Mouse (Mus musculus): ENCODE data around the gene Grin1.

The Grin1 gene

DNA sequence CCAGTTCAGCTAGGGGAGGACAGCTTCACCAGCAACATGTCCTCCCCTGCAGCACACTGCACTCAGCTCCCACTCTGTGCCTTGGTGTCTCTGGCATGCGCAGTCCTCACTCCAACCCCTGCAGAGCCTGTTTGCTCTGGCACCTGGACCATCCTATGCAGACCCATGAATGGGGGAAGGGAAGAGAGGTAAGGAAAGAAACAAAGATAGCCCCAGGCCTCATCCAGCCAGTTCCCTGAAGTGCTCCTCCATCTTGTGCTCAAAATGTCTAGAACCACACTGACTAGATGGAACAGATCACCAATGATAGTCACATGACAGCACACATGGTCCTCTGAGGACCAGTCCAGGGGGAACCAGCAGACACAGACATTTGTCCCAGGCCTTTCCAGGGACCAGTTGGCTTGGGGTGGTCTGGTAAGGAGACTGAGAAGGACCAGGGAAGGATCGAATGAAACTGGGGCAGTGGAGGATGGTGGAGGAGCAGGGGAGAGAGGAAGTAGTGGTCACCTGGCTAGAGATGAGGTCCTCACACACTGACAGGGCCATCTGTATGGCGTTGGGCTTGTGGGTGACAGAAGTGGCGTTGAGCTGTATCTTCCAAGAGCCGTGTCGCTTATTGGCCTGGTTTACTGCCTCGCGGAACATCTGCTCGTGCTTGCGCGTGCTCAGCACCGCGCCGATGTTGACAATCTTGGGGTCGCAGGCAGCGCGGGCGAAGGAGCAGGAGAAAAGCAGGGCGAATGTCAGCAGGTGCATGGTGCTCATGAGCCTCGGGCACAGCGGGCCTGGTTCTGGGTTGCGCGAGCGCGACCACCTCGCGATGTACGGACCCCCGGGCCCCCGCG lies 644 bp downstream of the Grin1 start:
- DNase-seq (ENCODE audit: low spot score in 2 of 2), result no peak

GRCm38 (mm10) chr2:25311491-25311891 lies 7.5 kb downstream of the Grin1 start:
- DNase-seq (ENCODE audit: low spot score in 2 of 2), result no peak

DNA sequence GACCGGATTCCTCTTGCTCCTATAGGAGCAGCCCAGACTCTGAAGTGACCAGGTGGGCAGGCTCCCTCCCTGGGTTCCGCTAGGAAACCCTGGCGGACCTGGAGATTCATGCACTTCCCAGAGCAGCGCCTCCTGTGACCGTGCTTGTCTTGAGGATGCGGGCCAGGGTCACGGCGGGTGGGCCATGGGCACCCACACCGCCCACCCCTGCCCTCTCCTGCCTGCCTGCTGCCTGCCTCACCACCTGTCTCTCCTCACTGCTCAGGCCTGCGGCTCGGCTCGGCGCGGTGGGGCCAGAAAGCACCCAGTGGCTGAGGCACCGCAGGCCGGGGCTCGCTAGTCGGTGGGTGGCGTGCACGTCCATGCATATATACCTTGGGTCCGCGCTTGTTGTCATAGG lies 8.0 kb downstream of the Grin1 start:
- no peak for DNase-seq (ENCODE audit: low spot score in 2 of 2)

DNA sequence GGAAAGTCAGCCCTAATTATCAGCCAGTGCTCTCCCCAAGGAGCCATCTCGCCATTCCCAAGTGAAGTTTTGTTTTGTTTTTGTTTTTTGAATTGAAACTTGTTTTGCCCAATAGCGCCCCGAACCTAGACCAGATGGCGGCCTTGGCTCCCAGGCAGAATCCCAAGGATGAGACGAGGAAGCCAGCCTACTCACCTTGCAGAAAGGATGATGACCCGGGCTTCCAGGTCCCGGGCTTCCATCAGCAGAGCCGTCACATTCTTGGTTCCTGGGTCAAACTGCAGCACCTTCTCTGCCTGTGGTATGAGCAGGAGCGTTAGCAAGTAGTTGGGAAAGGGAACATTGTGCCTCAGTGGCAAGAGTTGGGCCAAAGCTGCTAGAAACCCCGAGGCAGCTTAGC lies 8.8 kb downstream of the Grin1 start:
- DNase-seq (ENCODE audit: low spot score in 2 of 2), result no peak

DNA sequence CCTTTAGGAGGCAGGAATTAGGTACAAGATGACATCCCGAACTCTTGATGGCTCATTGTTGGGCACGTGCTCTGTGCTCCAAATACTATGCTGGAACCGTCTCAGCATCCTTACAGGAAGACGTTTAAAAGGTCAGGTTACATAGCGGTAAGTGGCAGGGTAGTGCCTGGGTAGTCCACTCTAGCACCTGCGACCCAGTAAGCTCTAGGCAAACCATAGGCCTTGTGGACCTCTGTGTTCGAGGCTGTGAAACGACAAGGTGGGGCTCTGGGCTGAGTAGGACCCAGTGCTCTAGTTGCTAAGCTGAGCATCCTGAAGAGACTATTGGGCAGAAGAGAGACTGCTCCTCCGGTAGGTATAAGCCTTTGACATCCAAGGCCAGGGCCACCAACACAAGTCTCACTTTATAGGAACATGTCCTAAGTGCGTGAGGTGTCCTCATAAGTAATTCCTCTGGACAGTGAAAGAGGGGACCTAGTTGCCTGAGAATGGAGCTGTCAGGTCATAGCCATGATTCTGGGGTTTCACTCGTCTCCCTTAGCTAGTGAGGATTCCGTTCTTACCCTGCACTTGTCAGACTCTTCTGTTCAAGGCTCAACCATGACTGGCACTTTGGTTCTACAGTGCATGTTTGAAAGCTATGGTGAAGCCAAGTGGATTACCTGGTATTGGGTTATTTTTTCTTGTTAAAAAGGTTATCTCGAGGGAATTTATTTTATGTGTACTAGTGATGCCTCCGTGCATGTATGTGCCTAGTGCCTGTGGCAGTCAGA lies 13.2 kb downstream of the Grin1 start:
- no peak for DNase-seq (ENCODE audit: low spot score in 2 of 2)

DNA sequence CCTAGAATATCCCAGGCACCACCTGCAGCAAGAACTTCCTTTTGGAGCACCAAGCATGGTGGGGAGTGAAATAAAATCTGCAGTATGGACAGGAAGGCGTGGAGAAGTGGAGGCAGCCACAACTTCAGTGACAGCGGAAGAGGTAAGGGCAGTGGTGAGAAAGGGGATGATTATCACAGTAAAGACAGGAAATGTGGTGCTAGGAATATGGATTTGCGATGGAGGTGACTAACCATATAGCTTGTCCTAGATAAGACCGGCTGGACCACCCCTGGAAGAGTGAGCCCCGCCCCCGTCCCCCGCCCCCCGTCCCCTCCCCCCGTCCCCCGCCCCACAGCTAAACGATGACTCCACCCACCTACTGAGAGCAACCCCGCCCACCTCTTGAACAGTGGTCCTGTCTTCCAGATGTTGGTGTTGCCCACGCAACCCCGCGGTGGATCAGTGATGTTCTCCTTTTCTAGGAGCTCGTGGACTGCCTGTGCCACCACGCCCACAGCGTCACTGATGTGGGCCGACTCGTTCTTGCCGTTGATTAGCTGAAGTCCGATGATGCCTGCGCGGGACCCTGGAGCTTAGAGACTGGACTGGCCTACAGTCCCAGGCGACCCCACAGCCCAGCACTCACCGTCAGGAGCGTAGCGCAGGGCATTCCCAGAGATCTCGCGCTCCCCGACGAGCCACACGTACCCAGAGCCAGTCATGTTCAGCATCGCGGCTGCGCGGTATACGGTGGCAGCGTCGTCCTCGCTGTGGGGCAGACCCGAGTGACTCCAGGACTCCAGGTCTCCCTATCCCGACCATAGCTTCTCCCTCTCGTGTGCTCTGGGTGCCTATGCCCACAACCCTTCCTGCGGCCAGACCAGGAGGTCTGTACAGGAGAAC lies 14.1 kb downstream of the Grin1 start:
- no peak for DNase-seq (ENCODE audit: low spot score in 2 of 2)

DNA sequence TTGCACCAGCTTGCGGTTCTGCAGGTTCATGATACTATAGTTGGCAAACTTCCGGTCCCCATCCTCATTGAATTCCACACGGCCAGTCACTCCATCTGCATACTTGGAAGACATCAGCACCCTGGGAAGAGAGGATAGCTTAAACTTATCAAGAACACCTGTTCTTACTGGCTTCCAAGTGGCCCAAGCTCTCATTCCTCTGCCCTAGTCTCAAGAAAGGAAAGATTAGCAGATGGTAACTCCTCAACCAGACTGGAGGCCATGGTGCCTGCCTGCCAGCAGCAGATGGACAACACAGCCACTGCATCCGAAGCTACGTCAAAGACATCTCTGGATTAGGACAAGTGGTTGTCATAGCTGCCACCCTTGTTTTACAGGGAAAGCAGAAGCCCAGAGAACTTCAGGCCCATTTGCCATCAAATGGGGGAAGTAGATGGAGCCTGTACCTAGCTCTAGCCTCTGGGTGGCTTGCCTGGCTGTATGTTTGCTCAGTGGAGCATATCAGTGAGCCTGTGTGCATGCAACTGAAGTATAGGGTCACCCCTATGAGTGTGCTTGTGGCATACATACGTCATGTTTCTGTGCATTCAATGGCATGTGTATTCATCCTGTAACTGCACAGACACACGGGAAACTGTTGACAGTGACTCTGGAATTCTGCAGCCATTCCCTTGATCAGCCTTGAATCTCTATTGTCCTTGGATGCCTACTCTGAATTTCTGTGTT lies 14.9 kb downstream of the Grin1 start:
- DNase-seq (ENCODE audit: low spot score in 2 of 2), result no peak

- DNase-seq (ENCODE audit: low spot score in 2 of 2), result no peak
Measured at GRCm38 (mm10) chr2:25303452-25303851, 15.5 kb downstream of the Grin1 start.

- DNase-seq (ENCODE audit: low spot score in 2 of 2), result no peak
Measured at GRCm38 (mm10) chr2:25298046-25298445, 20.9 kb downstream of the Grin1 start.

DNA sequence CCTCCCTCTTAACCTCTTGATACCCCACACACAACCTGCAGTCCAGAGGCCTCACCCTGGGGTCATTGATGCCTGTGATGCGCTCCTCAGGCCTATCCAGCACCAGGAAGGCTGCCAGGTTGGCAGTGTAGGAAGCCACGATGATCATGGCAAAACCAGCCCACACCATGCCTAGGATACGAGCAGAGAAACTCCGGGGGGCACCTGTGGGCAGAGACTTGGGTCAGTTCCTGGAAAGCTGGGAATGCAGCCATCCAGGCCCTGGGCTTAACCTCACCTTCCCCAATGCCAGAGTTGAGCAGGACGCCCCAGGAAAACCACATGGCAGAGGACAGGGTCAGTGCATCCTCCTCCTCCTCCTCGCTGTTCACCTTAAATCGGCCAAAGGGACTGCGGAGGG lies 21.9 kb downstream of the Grin1 start:
- DNase-seq (ENCODE audit: low spot score in 2 of 2), result no peak

GRCm38 (mm10) chr2:25293706-25294105 lies 25.3 kb downstream of the Grin1 start:
- DNase-seq (ENCODE audit: low spot score in 2 of 2), result no peak

GRCm38 (mm10) chr2:25292856-25293255 lies 26.1 kb downstream of the Grin1 start:
- DNase-seq (ENCODE audit: low spot score in 2 of 2), result peak; percentile 70 to 88

GRCm38 (mm10) chr2:25292054-25292544 lies 26.9 kb downstream of the Grin1 start:
- DNase-seq (ENCODE audit: low spot score in 2 of 2), result peak in 1 of 2 experiments; percentile 24

DNA sequence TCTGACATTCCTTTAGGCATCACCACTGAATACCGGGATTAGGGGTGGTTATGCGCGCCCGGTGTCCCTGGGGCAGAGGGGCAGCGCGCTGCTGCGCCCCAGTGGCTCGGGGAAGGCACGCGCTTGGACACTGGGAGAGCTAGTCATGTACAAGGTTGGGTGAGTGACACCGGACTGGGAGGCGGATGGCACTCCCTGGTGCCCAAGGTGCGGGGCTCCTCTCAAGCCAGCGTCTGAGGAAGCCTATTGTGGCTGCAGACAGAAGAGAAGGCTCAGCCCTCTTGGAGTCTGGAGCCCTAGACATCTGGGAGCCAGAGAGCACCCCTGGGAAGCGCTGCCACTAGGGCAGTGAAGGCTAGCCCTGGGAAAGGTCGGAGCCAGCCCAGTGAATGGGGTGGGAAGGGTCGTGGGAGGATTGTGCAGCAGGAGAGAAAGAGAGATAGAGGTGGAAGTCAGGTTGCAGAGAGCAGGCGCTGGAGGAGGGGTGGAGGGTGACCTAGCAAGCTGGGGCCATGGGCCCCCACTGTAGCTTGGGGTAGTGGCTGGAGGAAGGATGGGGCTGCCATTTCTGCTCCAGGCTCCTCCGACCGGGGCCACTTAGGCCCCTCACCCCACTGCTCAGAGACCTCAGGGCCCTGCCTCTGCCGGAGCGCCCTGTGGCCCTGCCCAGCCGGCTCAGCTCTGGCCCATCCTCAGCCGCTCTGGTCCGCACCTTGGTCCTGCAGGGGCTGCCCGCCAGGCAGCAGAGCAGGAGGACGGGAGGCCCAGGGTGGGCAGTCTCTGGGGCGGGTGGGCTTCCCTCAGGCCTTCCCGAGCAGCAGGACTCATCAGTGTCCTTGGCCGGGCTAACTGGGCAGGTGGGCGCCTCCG lies 27.6 kb downstream of the Grin1 start:
- DNase-seq (ENCODE audit: low spot score in 2 of 2), result peak in 1 of 2 experiments; percentile 17

GRCm38 (mm10) chr2:25290816-25291130 lies 28.2 kb downstream of the Grin1 start:
- DNase-seq (ENCODE audit: low spot score in 2 of 2), result no peak

DNA sequence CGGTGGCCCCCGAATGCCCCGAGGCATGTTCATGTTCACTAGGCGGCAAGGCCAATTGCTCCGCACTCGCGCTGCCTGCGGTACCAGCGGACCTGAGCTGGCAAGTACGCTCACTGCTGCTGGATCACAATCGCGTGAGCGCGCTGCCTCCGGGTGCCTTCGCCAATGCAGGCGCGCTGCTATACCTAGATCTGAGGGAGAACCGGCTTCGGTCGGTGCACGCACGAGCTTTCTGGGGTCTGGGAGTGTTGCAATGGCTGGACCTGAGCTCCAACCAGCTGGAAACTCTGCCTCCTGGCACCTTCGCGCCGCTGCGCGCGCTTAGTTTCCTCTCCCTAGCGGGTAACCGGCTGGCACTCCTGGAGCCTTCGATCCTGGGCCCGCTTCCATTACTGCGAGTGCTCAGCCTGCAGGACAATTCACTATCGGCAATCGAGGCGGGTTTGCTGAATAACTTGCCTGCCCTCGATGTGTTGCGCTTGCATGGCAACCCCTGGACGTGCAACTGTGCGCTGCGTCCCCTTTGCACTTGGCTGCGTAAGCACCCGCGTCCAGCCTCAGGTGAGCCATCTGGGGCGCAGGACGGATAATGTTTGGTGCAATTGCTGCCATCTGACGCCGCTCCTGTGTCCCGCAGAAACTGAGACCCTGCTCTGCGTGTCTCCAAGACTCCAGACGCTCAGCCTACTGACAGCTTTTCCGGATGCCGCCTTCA lies 28.7 kb downstream of the Grin1 start:
- DNase-seq (ENCODE audit: low spot score in 2 of 2), result peak; percentile 13 to 14

- DNase-seq (ENCODE audit: low spot score in 2 of 2), result no peak
Measured at GRCm38 (mm10) chr2:25289651-25290050, 29.3 kb downstream of the Grin1 start, which contains the start of gene Lrrc26. Gene Lrrc26 (plus strand): TSS chr2:25289915.

GRCm38 (mm10) chr2:25288734-25289345 lies 30.1 kb downstream of the Grin1 start:
- DNase-seq (ENCODE audit: low spot score in 2 of 2), result peak in 1 of 2 experiments; percentile 9

Measured in spleen, postnatal 10 days (tissue).